Mouse (Mus musculus): ENCODE measurements at regions not wholly inside any gene's neighbourhood (a gene's known extent, or its start where the extent isn't known, plus 50 kb on each side); places are given as distances from the start of the nearest gene placed in this dataset.

GRCm38 (mm10) chr9:23115540-23115939 lies 107.3 kb upstream of the Bmper start:
- no peak for TF ChIP-seq CTCF (conservative IDR thresholded peaks at IDR 0.05; ENCODE audit: insufficient read depth, insufficient read length, low read depth, low read length)
- no peak for TF ChIP-seq POLR2A (IDR thresholded peaks at IDR 0.05; ENCODE audit: low read depth, low read length)

Measured in kidney, adult 2 months (tissue).